Mouse (Mus musculus) thymus, adult 2 months (tissue): ENCODE data around the gene Tnfrsf8. TPM values are rescaled to one million over a fixed set of nuclear protein-coding genes. Genes with fewer than 3 reads are reported as not detected.
"Not testable (repeated sequence)": the region's sequence is repeated elsewhere in the genome, so short reads cannot be mapped to it uniquely, and the experiment has no call there.

Experiments used
- DNase-seq: peaks from one replicate; pipeline ENCODE4 v3.0.0; 2021
- H3K27ac ChIP-seq: fragments of 200-500 bp; 2 replicates; pipeline ENCODE4 v1.5.1; 2012; ENCODE audit warnings: low read length, control low read depth; ENCODE audit not compliant: control insufficient read depth, insufficient read depth
- H3K27me3 ChIP-seq: fragments of 200-500 bp; 2 replicates; pipeline ENCODE4 v1.6.1; 2012; ENCODE audit warnings: mild to moderate bottlenecking, low read length, moderate library complexity, mixed read lengths; ENCODE audit not compliant: control insufficient read depth, insufficient read depth
- H3K36me3 ChIP-seq: fragments of 200-500 bp; 2 replicates; pipeline ENCODE4 v1.6.1; 2012; ENCODE audit warnings: mild to moderate bottlenecking, low read length, moderate library complexity; ENCODE audit not compliant: control insufficient read depth, insufficient read depth
- H3K4me1 ChIP-seq: fragments of 200-500 bp; replicated peaks from 2 replicates; pipeline ENCODE4 v1.6.1; 2012; ENCODE audit warnings: low read length; ENCODE audit not compliant: control insufficient read depth, insufficient read depth
- H3K4me3 ChIP-seq: fragments of 200-500 bp; 2 replicates; pipeline ENCODE4 v1.5.1; 2012; ENCODE audit warnings: mild to moderate bottlenecking, low read length, control low read depth, moderate library complexity; ENCODE audit not compliant: control insufficient read depth, insufficient read depth
- CTCF ChIP-seq: fragments of 200-500 bp; IDR thresholded peaks from 2 replicates; pipeline ENCODE4 v1.5.1; 2012; ENCODE audit warnings: mild to moderate bottlenecking, control low read depth, low read length, moderate library complexity, borderline replicate concordance; ENCODE audit not compliant: control insufficient read depth, poor library complexity, insufficient read depth; ENCODE audit errors: extremely low read depth
- POLR2A ChIP-seq: fragments of 200-500 bp; IDR thresholded peaks from 2 replicates; pipeline ENCODE4 v1.6.1; 2012; ENCODE audit warnings: mild to moderate bottlenecking, low read length, control low read depth, moderate library complexity; ENCODE audit not compliant: control insufficient read depth, poor library complexity, insufficient read depth; ENCODE audit errors: extremely low read depth
- WGBS: fragments of 180-500 bp; shearing (Covaris S2); methylation state at CpG from one replicate; pipeline ENCODE4 v1.1.7; 2018; 5-methylcytosine and 5-hydroxymethylcytosine counted together
- polyA plus RNA-seq: library from polyadenylated mRNA; depleted of rRNA; stranded (reverse); fragments of >200 nt; gene quantifications from 2 replicates; pipeline ENCODE4 v1.2.3, GENCODE M21; 2012; rRNA removed

Tnfrsf8 gene
- polyA plus RNA-seq = 12.2 and 13.5 TPM in 2 replicates

- H3K4me1 ChIP-seq = peaks cover 31% of the 10 kb centered on the region
- peak; percentile 72 for DNase-seq
- TF ChIP-seq POLR2A (no peak), CTCF (0 out of 2 replicates have a peak, but pooled peaks have one; percentile 16)
- H3K4me3 ChIP-seq = peak within 1 kb of the TSS; percentile 21
- 2% methylated on average over 24 of the region's 24 CpGs for WGBS
- no peaks in the 10 kb centered on the region for H3K27me3 ChIP-seq
- H3K27ac ChIP-seq = no peak within 1 kb of the TSS
- no peaks in the 10 kb centered on the region for H3K36me3 ChIP-seq
Observed at GRCm38 (mm10) chr4:145314836-145315467, at the start of gene Tnfrsf8. Gene Tnfrsf8 (minus strand): TSS chr4:145315164.

GRCm38 (mm10) chr4:145361635-145362034, 46.7 kb upstream of the Tnfrsf8 start:
- not testable (repeated sequence) for DNase-seq, H3K4me3 ChIP-seq, H3K27me3 ChIP-seq, H3K36me3 ChIP-seq, H3K4me1 ChIP-seq, H3K27ac ChIP-seq

- peak overlapping the region; percentile 79 for H3K27ac ChIP-seq
- DNase-seq = peak; percentile 56
- WGBS = 9% methylated on average over 12 of the region's 12 CpGs
Observed at GRCm38 (mm10) chr4:145361065-145361464, 46.1 kb upstream of the Tnfrsf8 start.

GRCm38 (mm10) chr4:145360567-145360966, 45.6 kb upstream of the Tnfrsf8 start:
- no peak for TF ChIP-seq CTCF
- no peak for TF ChIP-seq POLR2A
- 93% methylated on average over 1 of the region's 1 CpGs for WGBS
- H3K27ac ChIP-seq = no peak overlapping the region

More at GRCm38 (mm10) chr4:145361065-145361464, 46.1 kb upstream of the Tnfrsf8 start:
- H3K4me1 ChIP-seq = peaks cover 6% of the 10 kb centered on the region
- H3K4me3 ChIP-seq = peak overlapping the region; percentile 25
- TF ChIP-seq POLR2A (no peak), CTCF (no peak)
- no peaks in the 10 kb centered on the region for H3K36me3 ChIP-seq
- no peaks in the 10 kb centered on the region for H3K27me3 ChIP-seq

GRCm38 (mm10) chr4:145356234-145356633, 41.3 kb upstream of the Tnfrsf8 start:
- no peaks in the 10 kb centered on the region for H3K36me3 ChIP-seq
- no peak for DNase-seq
- no peak overlapping the region for H3K27ac ChIP-seq
- H3K4me1 ChIP-seq = peaks cover 10% of the 10 kb centered on the region
- H3K27me3 ChIP-seq = no peaks in the 10 kb centered on the region
- no peak overlapping the region for H3K4me3 ChIP-seq
- no peak for TF ChIP-seq CTCF
- no peak for TF ChIP-seq POLR2A

More at GRCm38 (mm10) chr4:145360567-145360966, 45.6 kb upstream of the Tnfrsf8 start:
- Histone ChIP-seq H3K4me1 (peaks cover 4% of the 10 kb centered on the region), H3K4me3 (no peak overlapping the region), H3K36me3 (no peaks in the 10 kb centered on the region), H3K27me3 (no peaks in the 10 kb centered on the region)
- DNase-seq = no peak

GRCm38 (mm10) chr4:145353855-145354254, 38.9 kb upstream of the Tnfrsf8 start:
- no peak overlapping the region for H3K4me3 ChIP-seq
- H3K27ac ChIP-seq = 0 out of 2 replicates have a peak overlapping the region, but pooled peaks have one; percentile 5
- TF ChIP-seq POLR2A (no peak), CTCF (no peak)
- 6% methylated on average over 2 of the region's 2 CpGs for WGBS
- H3K36me3 ChIP-seq = no peaks in the 10 kb centered on the region
- no peak for DNase-seq
- no peaks in the 10 kb centered on the region for H3K27me3 ChIP-seq
- H3K4me1 ChIP-seq = peaks cover 5% of the 10 kb centered on the region; the same call in 1 of the 2 replicates

- Histone ChIP-seq H3K27me3 (no peaks in the 10 kb centered on the region), H3K36me3 (no peaks in the 10 kb centered on the region), H3K4me3 (no peak overlapping the region), H3K27ac (no peak overlapping the region), H3K4me1 (peaks cover 30% of the 10 kb centered on the region)
- DNase-seq = no peak
- TF ChIP-seq CTCF (no peak), POLR2A (no peak)
- WGBS = 88% methylated on average over 1 of the region's 1 CpGs
Observed at GRCm38 (mm10) chr4:145344948-145345347, 30.0 kb upstream of the Tnfrsf8 start.
